Mouse (Mus musculus) forelimb bud, embryonic 11.5 days (tissue): Measurements from ENCODE around the gene Rps25.
A peak's percentile ranks its signal among the peaks of the same experiment; 100 is the strongest.

Experiments
- DNase-seq: peaks from one replicate; pipeline ENCODE4 v3.0.0-alpha.2; 2012; ENCODE audit warnings: low read depth, low spot score

The Rps25 gene

GRCm38 (mm10) chr9:44454132-44454890 is 47.4 kb downstream of the Rps25 start:
- peak; percentile 85 for DNase-seq

DNA sequence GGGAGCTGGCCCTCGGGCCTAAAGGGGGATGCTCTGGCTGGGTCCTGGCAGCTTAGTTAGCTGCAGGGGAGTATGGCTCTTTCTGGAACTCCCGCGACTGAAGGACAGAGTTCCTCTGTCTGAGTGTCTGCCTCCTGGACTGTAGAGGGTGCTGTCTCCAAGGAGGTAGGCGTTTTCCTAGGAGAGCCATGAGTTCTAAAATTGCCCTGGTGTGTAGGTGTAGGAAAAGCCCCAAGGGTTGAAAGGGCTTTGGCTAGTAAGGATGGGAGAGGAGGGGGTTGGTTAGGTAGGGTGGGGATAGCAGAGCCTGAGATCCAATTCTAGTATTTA is 47.9 kb downstream of the Rps25 start, which contains the start of gene Upk2:
Gene Upk2, minus strand, starts transcription at position 86 of the 330 bp plus-strand sequence.
- no peak for DNase-seq

DNA sequence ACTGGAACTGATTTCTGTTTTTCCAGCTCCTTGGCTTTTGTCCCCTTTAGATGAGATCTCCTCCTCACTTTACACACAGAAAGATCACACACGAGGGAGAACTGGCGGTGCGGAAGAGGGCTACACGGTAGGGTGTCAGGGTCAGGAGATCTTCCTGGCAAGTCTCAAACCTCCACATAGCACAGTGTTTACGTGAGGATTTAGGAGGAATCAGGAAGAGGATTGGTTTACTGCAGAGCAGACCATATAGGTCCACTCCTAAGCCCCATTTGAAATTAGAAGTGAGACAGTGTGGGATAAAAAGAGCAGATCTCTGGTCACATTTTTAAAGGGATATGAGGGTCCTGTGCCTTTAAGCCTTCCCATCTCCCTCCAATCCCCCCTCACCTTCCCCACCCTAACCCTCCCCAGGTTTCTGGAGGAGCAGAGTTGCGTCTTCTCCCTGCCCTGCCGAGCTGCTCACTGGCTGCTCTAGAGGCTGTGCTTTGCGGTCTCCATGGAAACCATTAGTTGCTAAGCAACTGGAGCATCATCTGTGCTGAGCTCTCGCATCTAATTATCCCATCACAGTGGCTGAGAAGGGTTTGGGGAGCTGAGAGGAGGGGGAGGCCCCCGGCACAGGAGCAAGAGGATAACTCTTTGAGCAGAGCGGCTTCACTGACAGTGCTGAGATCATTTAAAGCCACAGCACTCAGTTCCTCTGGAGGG is 50.2 kb downstream of the Rps25 start:
- DNase-seq = peak; percentile 76
